Mouse (Mus musculus): ENCODE measurements at regions not wholly inside any gene's neighbourhood (a gene's known extent, or its start where the extent isn't known, plus 50 kb on each side); places are given as distances from the start of the nearest gene placed in this dataset.

- no peak overlapping the region for H3K27ac ChIP-seq
- intact Hi-C loops (cut with DNase I): no loop called here
- DNase-seq: no peak
- no peak for TF ChIP-seq CTCF (IDR thresholded peaks at IDR 0.05)
- no peak overlapping the region for H3K4me3 ChIP-seq
These were observed 88.6 kb upstream of the Gadd45a start for GRCm38 (mm10) chr6:67125715-67126312.

GRCm38 (mm10) chr6:67124089-67124488 lies 86.8 kb upstream of the Gadd45a start:
- no peak for DNase-seq
- intact Hi-C loops (cut with DNase I): no loop called here
- no peak for TF ChIP-seq CTCF (IDR thresholded peaks at IDR 0.05)
- Histone ChIP-seq H3K27ac (no peak overlapping the region), H3K4me3 (no peak overlapping the region)

- no peak for DNase-seq
- Histone ChIP-seq H3K27ac (no peak overlapping the region), H3K4me3 (no peak overlapping the region)
- no peak for TF ChIP-seq CTCF (IDR thresholded peaks at IDR 0.05)
- intact Hi-C loops (cut with DNase I): no loop called here
These were observed 85.8 kb upstream of the Gadd45a start for GRCm38 (mm10) chr6:67123071-67123470.

- Histone ChIP-seq H3K27ac (no peak overlapping the region), H3K4me3 (no peak overlapping the region)
- no peak for DNase-seq
- intact Hi-C loops (cut with DNase I): no loop called here
- no peak for TF ChIP-seq CTCF (IDR thresholded peaks at IDR 0.05)
These were observed 79.0 kb upstream of the Gadd45a start for GRCm38 (mm10) chr6:67116306-67116705.

GRCm38 (mm10) chr6:67115505-67116303 lies 78.4 kb upstream of the Gadd45a start:
- intact Hi-C loops (cut with DNase I): no loop called here
- TF ChIP-seq CTCF (IDR thresholded peaks at IDR 0.05): no peak
- 0 out of 2 replicates have a peak overlapping the region, but pooled peaks have one; percentile 4 for H3K27ac ChIP-seq
- H3K4me3 ChIP-seq: no peak overlapping the region
- no peak for DNase-seq

GRCm38 (mm10) chr6:67114753-67115152 lies 77.5 kb upstream of the Gadd45a start:
- Histone ChIP-seq H3K27ac (no peak overlapping the region), H3K4me3 (no peak overlapping the region)
- intact Hi-C loops (cut with DNase I): no loop called here
- DNase-seq: no peak
- no peak for TF ChIP-seq CTCF (IDR thresholded peaks at IDR 0.05)

- intact Hi-C loops (cut with DNase I): no loop called here
- Histone ChIP-seq H3K4me3 (no peak overlapping the region), H3K27ac (no peak overlapping the region)
- TF ChIP-seq CTCF (IDR thresholded peaks at IDR 0.05): no peak
- DNase-seq: no peak
These were observed 76.5 kb upstream of the Gadd45a start for GRCm38 (mm10) chr6:67113686-67114278.

- Histone ChIP-seq H3K4me3 (no peak overlapping the region), H3K27ac (no peak overlapping the region)
- DNase-seq: no peak
- no peak for TF ChIP-seq CTCF (IDR thresholded peaks at IDR 0.05)
- intact Hi-C loops (cut with DNase I): no loop called here
These were observed 76.0 kb upstream of the Gadd45a start for GRCm38 (mm10) chr6:67113261-67113660.

- TF ChIP-seq CTCF (IDR thresholded peaks at IDR 0.05): no peak
- 0 out of 2 replicates have a peak overlapping the region, but pooled peaks have one; percentile 20 for H3K27ac ChIP-seq
- no peak for DNase-seq
- no peak overlapping the region for H3K4me3 ChIP-seq
- intact Hi-C loops (cut with DNase I): no loop called here
These were observed 75.1 kb upstream of the Gadd45a start for GRCm38 (mm10) chr6:67112311-67112710.

- Histone ChIP-seq H3K27ac (no peak overlapping the region), H3K4me3 (no peak overlapping the region)
- DNase-seq: no peak
- intact Hi-C loops (cut with DNase I): no loop called here
- TF ChIP-seq CTCF (IDR thresholded peaks at IDR 0.05): no peak
These were observed 74.3 kb upstream of the Gadd45a start for GRCm38 (mm10) chr6:67111581-67111980.

- TF ChIP-seq CTCF (IDR thresholded peaks at IDR 0.05): no peak
- intact Hi-C loops (cut with DNase I): no loop called here
- Histone ChIP-seq H3K4me3 (no peak overlapping the region), H3K27ac (peak overlapping the region; percentile 64)
- peak; percentile 58 for DNase-seq
These were observed 73.1 kb upstream of the Gadd45a start for GRCm38 (mm10) chr6:67110391-67110790.

- no peak overlapping the region for H3K4me3 ChIP-seq
- H3K27ac ChIP-seq: peak overlapping the region; percentile 64
- intact Hi-C loops (cut with DNase I): no loop called here
- DNase-seq: no peak
- TF ChIP-seq CTCF (IDR thresholded peaks at IDR 0.05): no peak
These were observed 72.5 kb upstream of the Gadd45a start for GRCm38 (mm10) chr6:67109774-67110173.

- no peak overlapping the region for H3K27ac ChIP-seq
- DNase-seq: no peak
- no peak overlapping the region for H3K4me3 ChIP-seq
- TF ChIP-seq CTCF (IDR thresholded peaks at IDR 0.05): no peak
- intact Hi-C loops (cut with DNase I): no loop called here
These were observed 70.3 kb upstream of the Gadd45a start for GRCm38 (mm10) chr6:67107517-67107916.

Data from gastrocnemius, adult 2 months (tissue).